Mouse (Mus musculus) forebrain, embryonic 16.5 days (tissue): ENCODE results near the gene Syngr4. TPM values are rescaled to one million over a fixed set of nuclear protein-coding genes. Genes with fewer than 3 reads are reported as not detected.

Experiments used
- ATAC-seq: fragments of 200-750 bp; cut with Nextera tagmentation; 2 replicates; pipeline ENCODE4 v1.8.0; 2017; ENCODE audit warnings: mild to moderate bottlenecking, moderate library complexity
- H3K27ac ChIP-seq: fragments of 300-500 bp; sonication (generic); 2 replicates; pipeline ENCODE4 v1.5.1; 2014; ENCODE audit warnings: low read length, control low read depth
- H3K27me3 ChIP-seq: fragments of 300-500 bp; sonication (generic); replicated peaks from 2 replicates; pipeline ENCODE4 v1.6.1; 2014; ENCODE audit warnings: low read length; ENCODE audit not compliant: control insufficient read depth, insufficient read depth
- H3K36me3 ChIP-seq: fragments of 300-500 bp; sonication (generic); 2 replicates; pipeline ENCODE4 v1.6.1; 2014; ENCODE audit not compliant: control insufficient read depth, insufficient read depth
- H3K4me1 ChIP-seq: fragments of 300-500 bp; sonication (generic); replicated peaks from 2 replicates; pipeline ENCODE4 v1.6.1; 2014; ENCODE audit warnings: low read length; ENCODE audit not compliant: control insufficient read depth, insufficient read depth
- H3K4me2 ChIP-seq: fragments of 300-500 bp; sonication (generic); 2 replicates; pipeline ENCODE4 v1.6.1; 2014; ENCODE audit warnings: mild to moderate bottlenecking, low read length, control low read depth
- H3K4me3 ChIP-seq: fragments of 300-500 bp; sonication (generic); replicated peaks from 2 replicates; pipeline ENCODE4 v1.5.1; 2014; ENCODE audit warnings: mild to moderate bottlenecking, low read length, control low read depth
- H3K9ac ChIP-seq: fragments of 300-500 bp; sonication (generic); replicated peaks from 2 replicates; pipeline ENCODE4 v1.6.1; 2014; ENCODE audit warnings: low read depth, low read length, control low read depth
- H3K9me3 ChIP-seq: fragments of 300-500 bp; sonication (generic); 2 replicates; pipeline ENCODE4 v1.6.1; 2016; ENCODE audit warnings: low read length; ENCODE audit not compliant: control insufficient read depth
- WGBS: fragments of 180-500 bp; shearing (Covaris S2); extraction: QIAGEN DNeasy Blood & Tissue Kit; methylation state at CpG from one replicate; pipeline ENCODE4 v1.1.7; 2014; 5-methylcytosine and 5-hydroxymethylcytosine counted together
- polyA plus RNA-seq: library from polyadenylated mRNA; unstranded; fragments of >200 nt; fragmentation: Nextera tagmentation; extraction: Ambion mirVana; gene quantifications from 2 replicates; pipeline ENCODE4 v1.2.1, GENCODE M21; 2015

Syngr4 gene
- polyA plus RNA-seq, 1 experiment from 2014 or later, result not detected

DNA sequence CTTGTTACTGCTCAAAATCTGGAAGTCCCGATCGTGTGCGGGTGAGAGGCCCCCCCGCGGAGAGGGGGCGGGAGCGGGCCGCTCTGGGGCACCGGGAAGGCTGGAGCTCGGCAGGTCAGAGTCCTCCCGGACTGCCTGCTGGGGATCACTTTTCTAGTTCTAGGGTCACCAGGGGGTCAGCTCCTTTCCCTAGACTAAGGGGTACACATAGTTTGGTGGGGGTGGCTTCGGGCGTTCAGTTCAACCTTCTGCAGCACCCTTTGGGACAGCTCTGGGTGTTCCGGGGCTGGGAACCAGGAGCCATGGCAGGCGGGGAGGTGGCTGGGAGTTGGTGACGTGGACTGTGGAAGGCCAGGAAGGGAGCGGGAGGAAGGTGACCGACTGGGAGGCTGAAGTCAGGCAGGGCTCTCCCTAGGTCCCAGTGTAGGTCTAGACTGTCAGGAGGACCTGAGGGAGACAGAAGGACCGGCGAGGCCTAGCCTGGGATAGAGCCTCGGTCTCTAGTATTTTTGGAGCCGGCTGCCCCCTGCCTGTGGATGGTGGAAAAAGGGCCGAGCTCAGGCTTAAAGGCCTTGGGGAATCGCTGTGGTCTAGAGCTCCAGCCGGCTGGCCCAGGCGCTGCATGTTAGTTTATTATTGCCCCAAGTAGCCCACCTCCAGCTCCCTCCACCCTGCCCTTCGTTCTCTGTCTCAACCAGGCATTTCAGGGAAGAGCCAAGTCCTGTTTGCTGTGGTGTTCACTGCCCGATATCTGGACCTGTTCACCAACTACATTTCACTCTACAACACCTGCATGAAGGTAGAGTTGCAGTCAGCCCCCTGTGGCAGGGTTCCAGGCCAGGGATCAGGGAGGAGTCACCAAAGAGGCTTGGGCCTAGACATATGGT is 23.2 kb downstream of the Syngr4 start:
- Histone ChIP-seq H3K9ac (peak overlapping the region; percentile 96), H3K27me3 (peaks cover 5% of the 10 kb centered on the region; the same call in 1 of the 2 replicates), H3K36me3 (peaks cover 11% of the 10 kb centered on the region), H3K27ac (peak overlapping the region; percentile 82), H3K4me3 (peak overlapping the region; percentile 66), H3K9me3 (no peaks in the 10 kb centered on the region), H3K4me2 (peak overlapping the region; percentile 60), H3K4me1 (peaks cover 41% of the 10 kb centered on the region)
- ATAC-seq, result peak; percentile 35
- 3% methylated on average over 28 of the region's 28 CpGs for WGBS

DNA sequence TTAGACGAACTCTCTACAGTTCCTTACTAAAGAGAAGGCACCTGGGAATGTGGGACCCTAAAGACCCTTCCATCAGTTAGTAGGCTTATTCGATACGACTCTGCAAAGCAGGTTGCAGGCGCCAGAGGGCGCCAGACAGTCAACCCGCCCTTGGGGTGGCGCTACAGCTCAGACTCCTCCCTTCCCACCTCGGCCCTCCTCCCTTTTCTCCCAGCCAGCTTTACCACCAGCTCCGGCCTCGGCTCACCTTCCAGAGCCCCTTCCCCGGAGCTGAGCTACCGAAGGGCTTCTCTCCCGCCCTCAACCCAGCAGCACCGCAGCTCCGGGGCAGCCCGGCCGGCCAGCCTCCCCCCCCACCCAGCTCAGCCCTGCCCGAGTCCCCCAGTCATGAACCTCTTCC is 23.9 kb downstream of the Syngr4 start, which contains the start of gene Kdelr1:
Gene Kdelr1 (plus strand): TSS at position 149 of the 400 bp plus-strand sequence.
- H3K4me1 ChIP-seq, result peaks cover 48% of the 10 kb centered on the region
- WGBS, result under 1% methylated on average over 18 of the region's 18 CpGs

DNA sequence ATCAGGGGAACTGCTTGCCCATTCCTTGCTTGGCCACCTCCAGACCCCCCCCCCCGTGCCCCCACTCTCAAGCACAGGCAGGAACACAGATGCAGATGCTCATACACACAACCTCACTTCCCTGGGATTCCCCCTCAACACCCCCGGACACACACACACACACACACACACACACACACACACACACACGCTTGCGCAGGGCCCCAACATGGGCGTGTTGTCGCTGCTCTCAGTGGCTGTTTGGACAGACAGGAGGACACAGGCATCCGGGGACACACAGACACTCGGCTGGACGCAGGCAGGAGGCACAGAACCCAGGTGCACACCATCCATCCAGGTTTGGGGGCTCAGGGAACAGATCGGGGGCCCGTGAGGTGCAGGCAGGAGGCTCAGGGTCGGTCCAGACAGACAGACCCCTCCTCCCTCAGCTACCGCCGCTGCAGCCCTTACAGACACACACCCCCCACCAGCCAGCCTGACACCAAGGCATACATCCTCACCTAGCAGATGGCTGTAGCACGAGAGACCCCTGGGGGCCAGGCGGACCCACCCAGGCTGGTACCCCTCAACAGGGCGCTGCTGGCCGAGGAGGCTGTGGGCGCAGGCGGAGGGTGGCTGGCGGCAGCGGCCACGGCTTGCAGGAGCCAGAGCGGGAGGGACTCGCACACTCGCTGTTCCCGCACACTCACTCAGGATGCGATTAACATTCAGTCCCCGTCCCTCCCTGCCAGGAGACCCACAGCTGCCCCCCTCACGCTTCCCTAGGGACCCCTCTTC is 26.0 kb downstream of the Syngr4 start:
- WGBS, result under 1% methylated on average over 28 of the region's 30 CpGs
- Histone ChIP-seq H3K9ac (peak overlapping the region; percentile 62), H3K4me2 (peak overlapping the region; percentile 57), H3K4me1 (peaks cover 61% of the 10 kb centered on the region), H3K36me3 (no peaks in the 10 kb centered on the region), H3K27me3 (peaks cover 5% of the 10 kb centered on the region; the same call in 1 of the 2 replicates), H3K9me3 (no peaks in the 10 kb centered on the region), H3K4me3 (peak overlapping the region; percentile 38), H3K27ac (no peak overlapping the region)
- ATAC-seq, result no peak

More for the DNA sequence above, 23.9 kb downstream of the Syngr4 start, which contains the start of gene Kdelr1:
- Histone ChIP-seq H3K4me2 (peak within 1 kb of the TSS; percentile 60), H3K9me3 (no peaks in the 10 kb centered on the region), H3K9ac (peak within 1 kb of the TSS; percentile 96), H3K27me3 (peaks cover 5% of the 10 kb centered on the region; the same call in 1 of the 2 replicates), H3K36me3 (peaks cover 7% of the 10 kb centered on the region), H3K27ac (peak within 1 kb of the TSS; percentile 82), H3K4me3 (peak within 1 kb of the TSS; percentile 66)
- ATAC-seq, result peak; percentile 77

DNA sequence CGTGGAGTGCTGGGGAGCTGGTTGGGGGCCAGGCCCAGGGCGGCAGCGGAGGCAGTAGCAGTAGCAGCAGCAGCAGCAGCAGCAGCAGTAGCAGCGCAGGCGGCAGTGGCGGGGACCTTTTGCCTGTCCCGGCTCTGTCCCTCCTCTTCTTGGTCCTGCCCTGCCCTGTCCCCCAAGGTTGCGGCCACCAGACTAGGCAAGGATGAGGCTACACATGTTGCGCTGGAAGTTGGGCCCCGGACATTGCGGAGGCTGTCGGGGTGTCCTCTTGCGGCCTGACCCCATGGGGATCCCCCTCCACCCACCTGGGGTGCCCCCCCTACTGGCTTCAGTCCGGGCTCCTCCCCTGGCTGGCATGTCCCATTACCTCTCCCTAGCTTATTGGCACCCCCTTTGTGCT is 26.7 kb downstream of the Syngr4 start:
- Histone ChIP-seq H3K9me3 (no peaks in the 10 kb centered on the region), H3K4me3 (peak overlapping the region; percentile 38), H3K9ac (peak overlapping the region; percentile 24; the same call in 1 of the 2 replicates), H3K36me3 (no peaks in the 10 kb centered on the region), H3K4me2 (peak overlapping the region; percentile 57), H3K27ac (no peak overlapping the region), H3K4me1 (peaks cover 58% of the 10 kb centered on the region), H3K27me3 (peaks cover 5% of the 10 kb centered on the region; the same call in 1 of the 2 replicates)
- ATAC-seq, result no peak
- WGBS, result 2% methylated on average over 13 of the region's 14 CpGs

DNA sequence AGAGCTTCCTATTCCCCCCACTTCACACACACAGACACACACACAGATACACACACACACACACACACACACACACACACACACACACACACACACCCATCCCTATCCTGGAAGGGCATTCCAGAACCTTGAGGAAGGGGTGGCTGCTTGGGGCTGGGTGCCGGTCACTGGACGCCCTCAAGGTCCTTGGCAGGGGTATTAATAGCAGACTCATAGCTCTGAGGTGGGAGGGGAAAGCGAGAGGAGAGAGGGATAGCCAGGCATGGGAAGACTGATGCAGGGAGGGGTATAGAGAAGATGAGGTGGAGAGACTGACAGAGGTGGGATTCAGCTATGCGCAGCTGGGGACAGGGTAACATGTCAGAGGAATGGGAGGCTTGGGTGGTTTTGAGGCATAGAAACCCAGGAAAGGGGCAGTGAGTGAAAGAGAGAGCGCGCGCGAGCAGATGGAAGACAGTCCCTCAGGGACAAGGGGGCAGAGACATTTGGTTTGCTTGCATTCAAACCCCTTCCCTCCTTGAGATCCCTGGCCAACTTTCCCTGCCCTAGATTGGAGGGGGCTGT is 27.3 kb downstream of the Syngr4 start:
- 24% methylated on average over 8 of the region's 8 CpGs for WGBS
- no peak overlapping the region for H3K27ac ChIP-seq
- H3K4me3 ChIP-seq, result peak overlapping the region; percentile 38
- peaks cover 52% of the 10 kb centered on the region for H3K4me1 ChIP-seq
- ATAC-seq, result no peak
- 0 out of 2 replicates have a peak overlapping the region, but pooled peaks have one; percentile 22 for H3K9ac ChIP-seq
- H3K9me3 ChIP-seq, result no peaks in the 10 kb centered on the region
- peaks cover 5% of the 10 kb centered on the region; the same call in 1 of the 2 replicates for H3K27me3 ChIP-seq
- peak overlapping the region; percentile 57 for H3K4me2 ChIP-seq
- no peaks in the 10 kb centered on the region for H3K36me3 ChIP-seq

DNA sequence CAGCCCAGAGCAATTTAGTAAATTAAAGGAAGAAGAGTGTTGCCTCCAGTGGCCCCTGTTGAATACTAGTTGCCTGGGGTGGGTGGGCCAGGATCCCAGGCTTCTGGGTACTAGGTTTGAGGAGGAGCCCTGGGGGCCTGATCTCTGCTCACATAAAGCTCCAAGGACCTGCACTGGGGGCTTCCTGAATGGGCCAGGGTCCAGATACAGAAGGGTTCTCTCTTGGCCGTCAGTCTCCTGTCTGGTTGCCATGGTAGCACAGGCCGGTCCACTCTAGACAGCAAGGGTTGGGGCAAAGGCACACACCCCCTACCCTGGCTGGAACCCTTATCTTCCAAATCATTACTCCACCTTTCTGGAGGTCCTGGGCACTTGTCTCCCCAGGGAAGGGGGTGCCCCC is 28.6 kb downstream of the Syngr4 start:
- Histone ChIP-seq H3K4me3 (no peak overlapping the region), H3K27ac (no peak overlapping the region), H3K27me3 (peaks cover 5% of the 10 kb centered on the region; the same call in 1 of the 2 replicates), H3K4me2 (peak overlapping the region; percentile 70), H3K36me3 (no peaks in the 10 kb centered on the region), H3K9me3 (no peaks in the 10 kb centered on the region), H3K4me1 (peaks cover 42% of the 10 kb centered on the region), H3K9ac (no peak overlapping the region)
- no peak for ATAC-seq
- 11% methylated on average over 2 of the region's 2 CpGs for whole genome bisulfite sequencing

DNA sequence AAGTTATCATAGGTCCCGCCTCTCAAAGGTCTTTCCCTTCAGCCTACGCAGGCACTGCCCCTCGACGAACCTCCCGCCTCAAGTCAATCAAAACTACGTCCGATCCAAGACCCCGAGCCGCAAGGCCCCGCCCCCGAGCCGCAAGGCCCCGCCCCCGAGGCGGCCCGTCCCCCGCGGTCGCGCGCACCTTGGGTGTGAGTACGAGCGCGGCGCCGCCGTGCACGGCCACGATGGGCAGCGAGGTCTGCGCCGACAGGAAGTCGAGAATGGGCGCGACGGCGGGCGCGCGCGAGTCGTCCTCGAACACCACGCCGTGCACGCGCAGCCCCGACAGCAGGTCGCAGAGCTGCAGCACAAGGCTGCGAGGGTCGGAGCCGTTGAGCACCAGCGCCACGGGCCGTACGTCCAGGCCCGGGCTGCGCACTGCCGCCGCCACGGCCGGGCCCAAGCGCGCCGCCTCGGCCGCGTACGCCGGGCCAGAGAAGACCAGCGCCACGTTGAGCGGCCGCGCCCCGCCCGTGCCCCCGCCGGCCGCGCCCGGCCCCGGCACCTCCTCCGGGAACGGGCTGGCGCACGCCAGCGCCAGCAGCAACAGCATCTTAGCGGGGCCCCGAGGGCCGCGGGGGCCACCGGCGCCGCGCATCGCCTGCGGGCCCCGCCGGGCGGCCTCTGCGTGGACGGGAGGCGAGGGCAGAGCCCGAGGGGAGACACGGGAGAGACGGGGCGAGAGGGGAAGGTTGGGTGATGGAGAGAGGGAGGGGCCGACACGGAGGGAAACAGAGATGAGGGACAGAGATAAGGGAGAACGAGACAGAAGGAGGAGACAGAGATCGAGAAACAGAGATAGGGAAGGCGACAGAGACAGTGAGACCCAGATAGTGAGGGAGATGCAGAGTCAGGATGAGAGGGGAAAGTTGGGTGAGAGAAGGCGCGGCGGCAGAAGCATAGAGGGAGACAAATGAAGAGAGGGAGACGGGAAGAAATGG is 30.3 kb downstream of the Syngr4 start:
- under 1% methylated on average over 116 of the region's 117 CpGs for WGBS
- Histone ChIP-seq H3K4me2 (peak overlapping the region; percentile 70), H3K4me3 (peak overlapping the region; percentile 68), H3K4me1 (peaks cover 42% of the 10 kb centered on the region), H3K27me3 (peaks cover under 1% of the 10 kb centered on the region; the same call in 1 of the 2 replicates), H3K9ac (peak overlapping the region; percentile 85), H3K9me3 (no peaks in the 10 kb centered on the region), H3K27ac (peak overlapping the region; percentile 55; the same call in 1 of the 2 replicates), H3K36me3 (no peaks in the 10 kb centered on the region)
- peak; percentile 58 for ATAC-seq

DNA sequence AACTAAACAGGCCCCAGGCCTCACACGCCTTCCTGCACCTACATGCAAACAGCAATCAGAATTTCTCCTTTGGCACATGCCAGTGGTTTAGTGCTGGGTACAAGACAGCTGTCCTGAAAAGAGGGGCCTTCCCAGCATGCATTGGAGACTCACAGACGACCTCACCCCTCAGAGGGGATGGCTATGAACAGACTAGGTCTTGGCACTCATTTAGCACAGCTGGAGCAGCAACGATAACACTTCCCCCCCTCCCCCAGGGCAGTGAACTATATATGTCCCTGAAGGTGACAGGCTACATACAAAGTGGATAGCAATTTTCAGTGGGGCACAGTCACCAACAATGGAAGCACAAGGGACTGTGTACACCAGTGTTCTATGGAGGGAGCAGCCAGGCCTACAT is 32.1 kb downstream of the Syngr4 start:
- H3K4me3 ChIP-seq, result no peak overlapping the region
- 0 out of 2 replicates have a peak, but pooled peaks cover 2% of the 10 kb centered on the region for H3K27me3 ChIP-seq
- no peak overlapping the region for H3K9ac ChIP-seq
- no peaks in the 10 kb centered on the region for H3K36me3 ChIP-seq
- H3K4me1 ChIP-seq, result peaks cover 28% of the 10 kb centered on the region
- no peak overlapping the region for H3K27ac ChIP-seq
- ATAC-seq, result no peak
- H3K9me3 ChIP-seq, result no peaks in the 10 kb centered on the region
- 63% methylated on average over 3 of the region's 3 CpGs for WGBS
- no peak overlapping the region for H3K4me2 ChIP-seq
